Mouse (Mus musculus): Measurements from ENCODE around the gene Ccdc17.
A peak's percentile ranks its signal among the peaks of the same experiment; 100 is the strongest.

GRCm38 (mm10) chr4:116555413-116556300 is 40.8 kb upstream of the Ccdc17 start, which contains the start of gene Tmem69:
- TF ChIP-seq POLR2A (IDR thresholded peaks at IDR 0.05; ENCODE audit: insufficient read depth, low read depth, low read length) (peak; percentile 70; the same call in 1 of the 2 replicates), CTCF (IDR thresholded peaks at IDR 0.05) (no peak)

All from heart, adult 2 months (tissue).